Mouse (Mus musculus): ENCODE data around the gene Clec3a. TPM values are rescaled to one million over a fixed set of nuclear protein-coding genes. Genes with fewer than 3 reads are reported as not detected.

Clec3a gene
- polyA plus RNA-seq, 1 experiment from 2014 or later, result 0.66 TPM

DNA sequence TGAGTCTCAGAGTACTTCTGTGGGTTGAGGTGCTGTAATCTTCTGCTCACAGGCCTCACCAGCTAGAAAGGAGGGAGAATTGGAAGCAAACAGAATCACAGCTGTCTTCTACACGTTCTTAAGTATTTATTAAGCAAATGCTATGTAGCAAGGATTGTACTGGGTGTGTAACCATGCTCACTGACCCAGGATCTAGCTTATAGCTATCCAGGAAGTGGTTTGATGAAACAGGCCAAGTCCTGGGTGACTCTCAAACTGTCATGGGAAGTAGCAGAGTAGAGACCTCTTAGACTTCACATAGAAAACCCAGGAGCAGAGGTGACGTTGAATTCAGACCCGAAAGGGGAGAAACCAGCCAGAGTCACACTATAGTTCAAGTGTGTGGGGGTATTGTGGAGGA lies 6.5 kb upstream of the Clec3a start:
- Histone ChIP-seq H3K27ac (ENCODE audit: low read length) (no peak overlapping the region), H3K9ac (ENCODE audit: low read length) (no peak overlapping the region), H3K4me2 (ENCODE audit: low read depth, low read length) (no peak overlapping the region), H3K9me3 (replicated peaks; ENCODE audit: control insufficient read depth, low read length) (no peaks in the 10 kb centered on the region), H3K36me3 (ENCODE audit: control insufficient read depth, insufficient read depth, low read length) (no peaks in the 10 kb centered on the region), H3K4me3 (replicated peaks; ENCODE audit: low read length) (no peak overlapping the region), H3K4me1 (ENCODE audit: control insufficient read depth, insufficient read depth, low read length) (no peaks in the 10 kb centered on the region), H3K27me3 (ENCODE audit: control insufficient read depth, insufficient read depth, low read length) (no peaks in the 10 kb centered on the region)
- no peak for ATAC-seq (ENCODE audit: insufficient read depth, low FRiP score)
- WGBS, result 71% methylated on average over 3 of the region's 3 CpGs

DNA sequence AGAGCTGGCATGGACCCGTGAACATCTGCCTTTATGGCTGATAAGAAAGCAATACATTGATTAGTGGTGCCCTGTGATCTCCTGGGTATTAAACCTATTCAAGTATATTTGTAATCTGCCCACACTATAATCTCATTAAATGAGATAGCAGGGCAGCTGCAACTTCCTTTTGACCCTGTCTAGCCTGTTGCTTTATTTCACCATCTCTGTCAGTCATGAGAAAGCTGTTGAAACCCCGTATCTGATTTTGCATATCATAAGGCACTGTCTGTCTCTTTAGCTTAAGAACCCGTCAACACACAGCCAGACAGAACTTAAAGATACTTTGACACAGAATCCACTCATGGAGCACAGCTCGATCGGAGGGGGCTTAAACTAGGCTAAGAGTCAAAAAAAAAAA lies 600 bp downstream of the Clec3a start:
- WGBS, result 77% methylated on average over 5 of the region's 5 CpGs

DNA sequence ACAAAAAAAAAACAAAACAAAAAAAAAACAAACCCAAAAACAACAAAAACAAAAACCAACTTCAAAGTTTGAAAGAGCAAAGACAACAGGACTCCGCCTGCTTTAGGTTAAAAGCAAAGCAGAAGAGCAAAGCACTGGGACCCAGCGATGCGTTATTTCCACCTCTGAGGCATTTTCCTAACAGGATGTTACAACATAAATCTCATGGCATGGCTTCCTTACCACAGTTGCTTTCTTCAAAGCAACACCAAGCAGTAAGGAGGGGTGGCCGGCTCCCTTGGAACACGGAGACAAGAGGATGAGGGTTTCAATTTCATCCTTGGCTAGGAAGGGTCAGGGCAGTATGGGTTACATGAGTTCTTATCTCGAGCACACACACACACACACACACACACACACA lies 1.0 kb downstream of the Clec3a start:
- ATAC-seq (ENCODE audit: insufficient read depth, low FRiP score), result no peak
- no peaks in the 10 kb centered on the region for H3K9me3 ChIP-seq (replicated peaks; ENCODE audit: control insufficient read depth, low read length)
- 57% methylated on average over 6 of the region's 6 CpGs for WGBS
- H3K9ac ChIP-seq (ENCODE audit: low read length), result no peak overlapping the region
- no peak overlapping the region for H3K27ac ChIP-seq (ENCODE audit: low read length)
- no peaks in the 10 kb centered on the region for H3K27me3 ChIP-seq (ENCODE audit: control insufficient read depth, insufficient read depth, low read length)
- no peak overlapping the region for H3K4me3 ChIP-seq (replicated peaks; ENCODE audit: low read length)
- H3K4me1 ChIP-seq (ENCODE audit: control insufficient read depth, insufficient read depth, low read length), result no peaks in the 10 kb centered on the region
- no peak overlapping the region for H3K4me2 ChIP-seq (ENCODE audit: low read depth, low read length)
- no peaks in the 10 kb centered on the region for H3K36me3 ChIP-seq (ENCODE audit: control insufficient read depth, insufficient read depth, low read length)

More for the DNA sequence above, 600 bp downstream of the Clec3a start:
- Histone ChIP-seq H3K4me2 (ENCODE audit: low read depth, low read length) (no peak overlapping the region), H3K9me3 (replicated peaks; ENCODE audit: control insufficient read depth, low read length) (no peaks in the 10 kb centered on the region), H3K9ac (ENCODE audit: low read length) (no peak overlapping the region), H3K27me3 (ENCODE audit: control insufficient read depth, insufficient read depth, low read length) (no peaks in the 10 kb centered on the region), H3K27ac (ENCODE audit: low read length) (no peak overlapping the region), H3K36me3 (ENCODE audit: control insufficient read depth, insufficient read depth, low read length) (no peaks in the 10 kb centered on the region), H3K4me1 (ENCODE audit: control insufficient read depth, insufficient read depth, low read length) (no peaks in the 10 kb centered on the region), H3K4me3 (replicated peaks; ENCODE audit: low read length) (no peak overlapping the region)
- ATAC-seq (ENCODE audit: insufficient read depth, low FRiP score), result no peak

DNA sequence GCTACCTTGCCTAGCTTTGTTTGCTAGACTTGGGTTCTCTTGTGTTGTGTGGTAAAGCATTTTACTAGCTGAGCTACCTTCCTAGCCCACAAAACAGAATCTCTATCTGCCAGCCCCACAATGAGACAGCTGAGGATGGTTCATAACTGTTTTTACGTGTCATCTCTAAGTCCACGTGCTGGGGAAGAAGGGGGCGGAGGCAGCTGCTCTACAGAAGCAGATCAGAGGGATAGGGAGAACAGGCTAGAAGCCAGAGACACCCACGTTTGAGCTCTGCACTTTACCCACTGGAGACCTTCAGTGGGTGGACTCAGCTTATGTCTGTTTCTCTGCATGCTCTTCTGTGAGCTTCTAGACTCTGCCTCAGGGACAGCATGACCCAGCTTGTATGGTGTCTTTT lies 3.7 kb downstream of the Clec3a start:
- Histone ChIP-seq H3K9me3 (replicated peaks; ENCODE audit: control insufficient read depth, low read length) (no peaks in the 10 kb centered on the region), H3K4me1 (ENCODE audit: control insufficient read depth, insufficient read depth, low read length) (no peaks in the 10 kb centered on the region), H3K9ac (ENCODE audit: low read length) (no peak overlapping the region), H3K4me3 (replicated peaks; ENCODE audit: low read length) (no peak overlapping the region), H3K36me3 (ENCODE audit: control insufficient read depth, insufficient read depth, low read length) (no peaks in the 10 kb centered on the region), H3K4me2 (ENCODE audit: low read depth, low read length) (no peak overlapping the region), H3K27ac (ENCODE audit: low read length) (no peak overlapping the region), H3K27me3 (ENCODE audit: control insufficient read depth, insufficient read depth, low read length) (no peaks in the 10 kb centered on the region)
- 67% methylated on average over 4 of the region's 4 CpGs for WGBS
- ATAC-seq (ENCODE audit: insufficient read depth, low FRiP score), result no peak

DNA sequence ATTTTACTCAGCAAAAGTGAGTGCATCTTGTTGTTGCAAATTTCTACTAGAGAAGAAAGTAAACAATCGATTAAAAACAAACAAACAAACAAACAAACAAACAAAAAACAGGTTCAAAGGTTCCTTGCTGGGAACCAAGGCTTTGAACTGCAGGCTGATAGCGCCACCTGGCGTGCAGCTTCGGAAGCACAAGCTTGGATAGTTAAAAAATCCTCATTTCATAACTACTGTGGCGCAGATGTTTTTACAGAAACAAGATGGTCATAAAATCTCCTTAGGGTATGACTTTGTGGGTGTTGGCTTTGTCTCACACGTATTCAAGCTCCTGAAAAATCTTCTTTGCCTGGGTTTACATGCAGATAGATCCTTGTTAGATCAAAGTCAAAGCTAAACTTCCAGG lies 20.4 kb downstream of the Clec3a start:
- no peak for ATAC-seq (ENCODE audit: insufficient read depth, low FRiP score)
- WGBS, result 10% methylated on average over 6 of the region's 6 CpGs
- no peaks in the 10 kb centered on the region for H3K27me3 ChIP-seq (ENCODE audit: control insufficient read depth, insufficient read depth, low read length)
- peaks cover 12% of the 10 kb centered on the region for H3K4me1 ChIP-seq (ENCODE audit: control insufficient read depth, insufficient read depth, low read length)
- no peak overlapping the region for H3K27ac ChIP-seq (ENCODE audit: low read length)
- H3K9ac ChIP-seq (ENCODE audit: low read length), result no peak overlapping the region
- H3K4me2 ChIP-seq (ENCODE audit: low read depth, low read length), result no peak overlapping the region
- H3K9me3 ChIP-seq (replicated peaks; ENCODE audit: control insufficient read depth, low read length), result no peaks in the 10 kb centered on the region
- no peaks in the 10 kb centered on the region for H3K36me3 ChIP-seq (ENCODE audit: control insufficient read depth, insufficient read depth, low read length)
- no peak overlapping the region for H3K4me3 ChIP-seq (replicated peaks; ENCODE audit: low read length)

DNA sequence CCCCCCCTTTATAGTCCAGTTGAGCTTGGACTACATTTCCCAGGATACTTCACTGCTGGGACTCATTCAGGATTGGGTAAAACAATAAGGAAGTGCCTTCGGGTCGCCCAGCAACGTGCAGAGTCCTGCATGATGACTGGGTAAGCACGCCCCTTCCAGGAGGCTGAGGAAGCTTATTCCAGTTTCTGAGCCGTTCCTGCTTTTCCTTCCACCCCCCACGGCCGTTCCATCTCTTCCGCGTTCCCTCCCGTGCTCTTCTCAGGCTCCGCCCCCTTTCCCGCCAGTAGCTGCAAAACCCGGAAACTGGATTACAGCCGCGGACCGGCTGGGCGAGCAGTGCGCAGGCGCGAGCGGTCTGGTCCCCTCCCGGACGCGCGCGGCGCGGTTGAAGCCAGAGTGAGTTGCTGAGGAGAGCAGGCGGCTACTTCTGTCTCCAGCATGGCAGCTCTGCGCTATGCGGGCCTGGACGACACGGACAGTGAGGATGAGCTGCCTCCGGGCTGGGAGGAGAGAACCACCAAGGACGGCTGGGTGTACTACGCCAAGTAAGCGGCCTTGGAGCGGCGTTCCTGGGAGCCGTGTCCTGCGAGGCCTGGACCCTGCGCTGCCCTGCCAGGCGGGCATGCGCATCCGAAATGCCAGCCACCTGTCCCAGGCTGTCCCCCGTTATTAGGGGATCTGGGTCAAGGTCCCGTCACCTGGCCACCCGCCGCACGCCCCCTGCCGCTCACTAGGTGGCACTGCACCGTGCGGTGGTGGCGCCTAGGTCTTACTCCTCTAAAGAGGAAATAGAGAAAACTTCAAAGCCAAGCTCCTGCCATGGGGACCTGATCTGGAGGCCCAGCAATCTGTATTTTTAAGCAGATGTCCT lies 21.7 kb downstream of the Clec3a start, which contains the start of gene Wwox:
Gene Wwox (plus strand): TSS at position 322 of the 871 bp plus-strand sequence.
- peak within 1 kb of the TSS; percentile 82 for H3K27ac ChIP-seq (ENCODE audit: low read length)
- peaks cover 12% of the 10 kb centered on the region for H3K4me1 ChIP-seq (ENCODE audit: control insufficient read depth, insufficient read depth, low read length)
- no peaks in the 10 kb centered on the region for H3K27me3 ChIP-seq (ENCODE audit: control insufficient read depth, insufficient read depth, low read length)
- WGBS, result under 1% methylated on average over 54 of the region's 54 CpGs
- H3K36me3 ChIP-seq (ENCODE audit: control insufficient read depth, insufficient read depth, low read length), result no peaks in the 10 kb centered on the region
- H3K4me3 ChIP-seq (replicated peaks; ENCODE audit: low read length), result peak within 1 kb of the TSS; percentile 78
- peak within 1 kb of the TSS; percentile 80 for H3K9ac ChIP-seq (ENCODE audit: low read length)
- no peaks in the 10 kb centered on the region for H3K9me3 ChIP-seq (replicated peaks; ENCODE audit: control insufficient read depth, low read length)
- peak within 1 kb of the TSS; percentile 77 for H3K4me2 ChIP-seq (ENCODE audit: low read depth, low read length)
- peak; percentile 98 for ATAC-seq (ENCODE audit: insufficient read depth, low FRiP score)

DNA sequence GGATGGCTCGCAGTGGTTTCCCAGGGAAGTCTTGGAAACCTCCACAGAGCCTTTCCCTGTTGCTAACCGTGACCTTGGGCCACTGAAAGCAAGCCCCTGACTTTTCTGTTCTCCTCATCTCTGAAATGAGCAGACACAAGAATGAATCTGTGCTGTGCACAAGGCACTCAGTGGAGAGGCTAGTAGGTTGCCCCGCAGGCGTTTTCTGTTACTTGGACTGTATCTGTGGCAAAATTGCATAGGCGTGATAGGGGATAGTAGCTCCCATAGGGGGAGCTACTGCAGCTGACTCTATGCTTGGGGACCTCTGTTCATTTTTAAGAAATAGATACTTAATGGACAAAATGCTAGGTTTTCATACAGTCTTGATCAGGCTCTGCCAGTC lies 22.3 kb downstream of the Clec3a start:
- H3K4me1 ChIP-seq (ENCODE audit: control insufficient read depth, insufficient read depth, low read length), result peaks cover 12% of the 10 kb centered on the region
- peak overlapping the region; percentile 77 for H3K4me2 ChIP-seq (ENCODE audit: low read depth, low read length)
- H3K4me3 ChIP-seq (replicated peaks; ENCODE audit: low read length), result peak overlapping the region; percentile 78
- no peaks in the 10 kb centered on the region for H3K27me3 ChIP-seq (ENCODE audit: control insufficient read depth, insufficient read depth, low read length)
- peak overlapping the region; percentile 82 for H3K27ac ChIP-seq (ENCODE audit: low read length)
- WGBS, result 25% methylated on average over 5 of the region's 5 CpGs
- H3K9ac ChIP-seq (ENCODE audit: low read length), result peak overlapping the region; percentile 80
- no peak for ATAC-seq (ENCODE audit: insufficient read depth, low FRiP score)
- no peaks in the 10 kb centered on the region for H3K9me3 ChIP-seq (replicated peaks; ENCODE audit: control insufficient read depth, low read length)
- H3K36me3 ChIP-seq (ENCODE audit: control insufficient read depth, insufficient read depth, low read length), result no peaks in the 10 kb centered on the region

DNA sequence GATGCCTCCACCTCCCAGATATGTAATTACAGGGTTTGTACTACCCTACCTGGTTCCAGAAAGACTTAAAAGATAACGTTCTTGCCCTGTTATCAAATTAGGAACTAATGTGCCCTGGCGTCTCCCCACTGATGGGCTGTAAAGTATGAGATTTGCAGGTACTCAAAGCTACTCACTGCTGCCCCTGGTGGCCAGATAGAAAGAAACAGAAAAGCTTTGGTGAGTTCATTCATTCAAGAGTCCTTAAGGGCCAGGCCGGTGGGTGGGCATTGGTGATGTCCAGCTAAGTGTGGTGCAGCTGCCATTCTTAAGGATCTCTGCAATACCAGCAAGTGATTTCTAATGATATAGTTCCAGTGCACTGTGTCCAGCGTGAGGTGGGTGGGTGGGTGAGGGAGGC lies 23.7 kb downstream of the Clec3a start:
- Histone ChIP-seq H3K36me3 (ENCODE audit: control insufficient read depth, insufficient read depth, low read length) (no peaks in the 10 kb centered on the region), H3K4me1 (ENCODE audit: control insufficient read depth, insufficient read depth, low read length) (peaks cover 12% of the 10 kb centered on the region), H3K9me3 (replicated peaks; ENCODE audit: control insufficient read depth, low read length) (no peaks in the 10 kb centered on the region), H3K9ac (ENCODE audit: low read length) (no peak overlapping the region), H3K27me3 (ENCODE audit: control insufficient read depth, insufficient read depth, low read length) (no peaks in the 10 kb centered on the region), H3K4me2 (ENCODE audit: low read depth, low read length) (no peak overlapping the region), H3K27ac (ENCODE audit: low read length) (no peak overlapping the region), H3K4me3 (replicated peaks; ENCODE audit: low read length) (no peak overlapping the region)
- WGBS, result 82% methylated on average over 4 of the region's 4 CpGs
- ATAC-seq (ENCODE audit: insufficient read depth, low FRiP score), result no peak

DNA sequence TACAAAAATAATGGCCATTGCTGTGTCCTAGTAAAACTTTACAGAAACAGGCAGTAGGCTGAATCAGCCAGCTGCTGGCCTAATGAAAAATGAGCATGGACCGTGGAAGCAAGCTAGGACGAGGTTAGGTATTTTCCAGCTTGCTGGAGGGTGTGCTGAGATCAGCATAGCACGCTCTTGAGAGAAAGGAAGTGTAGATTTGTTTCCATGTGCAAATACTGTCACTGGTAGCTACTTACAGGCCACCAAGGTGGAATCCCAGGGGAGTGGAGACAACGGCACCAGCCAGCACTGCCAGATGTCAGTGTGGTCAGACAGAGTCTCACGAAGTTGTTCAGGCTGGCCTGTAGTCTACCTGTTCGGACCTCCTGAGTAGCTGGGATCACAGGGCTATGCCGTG lies 29.0 kb downstream of the Clec3a start:
- Histone ChIP-seq H3K9me3 (replicated peaks; ENCODE audit: control insufficient read depth, low read length) (no peaks in the 10 kb centered on the region), H3K4me1 (ENCODE audit: control insufficient read depth, insufficient read depth, low read length) (no peaks in the 10 kb centered on the region), H3K27me3 (ENCODE audit: control insufficient read depth, insufficient read depth, low read length) (no peaks in the 10 kb centered on the region), H3K9ac (ENCODE audit: low read length) (no peak overlapping the region), H3K27ac (ENCODE audit: low read length) (no peak overlapping the region), H3K36me3 (ENCODE audit: control insufficient read depth, insufficient read depth, low read length) (peaks cover 8% of the 10 kb centered on the region; the same call in 1 of the 2 replicates), H3K4me2 (ENCODE audit: low read depth, low read length) (no peak overlapping the region), H3K4me3 (replicated peaks; ENCODE audit: low read length) (no peak overlapping the region)
- no peak for ATAC-seq (ENCODE audit: insufficient read depth, low FRiP score)
- WGBS, result 71% methylated on average over 7 of the region's 7 CpGs
